Mouse (Mus musculus): ENCODE measurements around the gene Rpl3.

- TF ChIP-seq CTCF (IDR thresholded peaks at IDR 0.05; ENCODE audit: extremely low read depth, insufficient read length, insufficient replicate concordance, low read depth, low read length) (no peak), POLR2A (IDR thresholded peaks at IDR 0.05; ENCODE audit: low read depth, low read length) (no peak)
Measured at GRCm38 (mm10) chr15:80121721-80122325, 30.2 kb upstream of the Rpl3 start.

All from small intestine, adult 2 months (tissue).